Mouse (Mus musculus) left cerebral cortex, adult 11 months (tissue): ENCODE data around the gene Sumo3.

Experiments used
- DNase-seq: peaks from one replicate; pipeline ENCODE4 v3.0.0; 2022; ENCODE audit warnings: low spot score

Gene Sumo3

GRCm38 (mm10) chr10:77605908-77606826, at the start of gene Sumo3, which contains the start of gene Gm49325:
Gene Sumo3, plus strand, starts transcription at chr10:77606097.
Gene Gm49325, plus strand, starts transcription at chr10:77606197.
- peak; percentile 90 for DNase-seq

GRCm38 (mm10) chr10:77556631-77557030, 49.3 kb upstream of the Sumo3 start:
- no peak for DNase-seq

- no peak for DNase-seq
Measured at GRCm38 (mm10) chr10:77557641-77558040, 48.3 kb upstream of the Sumo3 start.

- DNase-seq = no peak
Measured at GRCm38 (mm10) chr10:77560090-77560489, 45.8 kb upstream of the Sumo3 start.

GRCm38 (mm10) chr10:77560830-77561229, 45.1 kb upstream of the Sumo3 start:
- DNase-seq = no peak

GRCm38 (mm10) chr10:77561508-77561907, 44.4 kb upstream of the Sumo3 start:
- DNase-seq = no peak

GRCm38 (mm10) chr10:77565005-77565404, 40.9 kb upstream of the Sumo3 start:
- no peak for DNase-seq

- DNase-seq = peak; percentile 65
Measured at GRCm38 (mm10) chr10:77566651-77567050, 39.2 kb upstream of the Sumo3 start.

GRCm38 (mm10) chr10:77569481-77569880, 36.4 kb upstream of the Sumo3 start:
- no peak for DNase-seq

- no peak for DNase-seq
Measured at GRCm38 (mm10) chr10:77569973-77570658, 35.8 kb upstream of the Sumo3 start.

GRCm38 (mm10) chr10:77572225-77572624, 33.7 kb upstream of the Sumo3 start:
- DNase-seq = no peak

GRCm38 (mm10) chr10:77573162-77573561, 32.7 kb upstream of the Sumo3 start:
- DNase-seq = no peak

GRCm38 (mm10) chr10:77580027-77580920, 25.6 kb upstream of the Sumo3 start:
- no peak for DNase-seq

- DNase-seq = no peak
Measured at GRCm38 (mm10) chr10:77581023-77581407, 24.9 kb upstream of the Sumo3 start.

- DNase-seq = peak; percentile 93
Measured at GRCm38 (mm10) chr10:77581408-77582284, 24.3 kb upstream of the Sumo3 start, which contains the start of gene Pttg1ip. Gene Pttg1ip, plus strand, starts transcription at chr10:77581720.

GRCm38 (mm10) chr10:77582285-77582618, 23.6 kb upstream of the Sumo3 start:
- DNase-seq = no peak

- no peak for DNase-seq
Measured at GRCm38 (mm10) chr10:77583795-77584422, 22.0 kb upstream of the Sumo3 start.

- no peak for DNase-seq
Measured at GRCm38 (mm10) chr10:77586637-77587036, 19.3 kb upstream of the Sumo3 start.

- DNase-seq = no peak
Measured at GRCm38 (mm10) chr10:77587091-77587775, 18.7 kb upstream of the Sumo3 start.

GRCm38 (mm10) chr10:77588036-77588435, 17.9 kb upstream of the Sumo3 start:
- no peak for DNase-seq
